Mouse (Mus musculus) bone marrow macrophage, adult 2 months (primary cell): ENCODE results near the gene Armh2.

ENCODE experiments used
- CTCF ChIP-seq: IDR thresholded peaks from 2 replicates; pipeline ENCODE4 v1.5.1; 2012; ENCODE audit warnings: low read depth, mild to moderate bottlenecking, low read length, moderate library complexity
- POLR2A ChIP-seq: IDR thresholded peaks from 2 replicates; pipeline ENCODE4 v1.6.1; 2012; ENCODE audit warnings: mild to moderate bottlenecking, low read depth, low read length, borderline replicate concordance

GRCm38 (mm10) chr13:24760351-24760870, 19.4 kb downstream of the Armh2 start:
- no peak for TF ChIP-seq POLR2A
- no peak for TF ChIP-seq CTCF
